Mouse (Mus musculus) 416B (cell line): ENCODE results near the gene Cdh13.

Source experiments
- DNase-seq: peaks from one replicate; pipeline ENCODE4 v3.0.0; 2011; ENCODE audit warnings: low read depth

Gene Cdh13

GRCm38 (mm10) chr8:118283600-118284111 lies at the start of gene Cdh13:
Gene Cdh13 (plus strand): TSS chr8:118283733.
- no peak for DNase-seq

GRCm38 (mm10) chr8:118235626-118236025 lies 47.9 kb upstream of the Cdh13 start:
- no peak for DNase-seq

GRCm38 (mm10) chr8:118237150-118237620 lies 46.3 kb upstream of the Cdh13 start:
- DNase-seq = no peak

GRCm38 (mm10) chr8:118238156-118238555 lies 45.4 kb upstream of the Cdh13 start:
- no peak for DNase-seq

GRCm38 (mm10) chr8:118239186-118239585 lies 44.3 kb upstream of the Cdh13 start:
- no peak for DNase-seq

GRCm38 (mm10) chr8:118249319-118249718 lies 34.2 kb upstream of the Cdh13 start:
- no peak for DNase-seq

- DNase-seq = no peak
Measured at GRCm38 (mm10) chr8:118249923-118250322, 33.6 kb upstream of the Cdh13 start.

- DNase-seq = no peak
Measured at GRCm38 (mm10) chr8:118263117-118263516, 20.4 kb upstream of the Cdh13 start.

GRCm38 (mm10) chr8:118270751-118271402 lies 12.7 kb upstream of the Cdh13 start:
- DNase-seq = no peak

- no peak for DNase-seq
Measured at GRCm38 (mm10) chr8:118272493-118272892, 11.0 kb upstream of the Cdh13 start.

- DNase-seq = no peak
Measured at GRCm38 (mm10) chr8:118274243-118274642, 9.3 kb upstream of the Cdh13 start.

GRCm38 (mm10) chr8:118274688-118275087 lies 8.8 kb upstream of the Cdh13 start:
- DNase-seq = peak; percentile 2

- no peak for DNase-seq
Measured at GRCm38 (mm10) chr8:118284112-118285029, 838 bp downstream of the Cdh13 start.

GRCm38 (mm10) chr8:118285596-118286281 lies 2.2 kb downstream of the Cdh13 start:
- no peak for DNase-seq

- DNase-seq = no peak
Measured at GRCm38 (mm10) chr8:118286282-118287180, 3.0 kb downstream of the Cdh13 start.

- no peak for DNase-seq
Measured at GRCm38 (mm10) chr8:118287496-118287895, 4.0 kb downstream of the Cdh13 start.

GRCm38 (mm10) chr8:118288259-118288952 lies 4.9 kb downstream of the Cdh13 start:
- DNase-seq = no peak

GRCm38 (mm10) chr8:118289091-118289490 lies 5.6 kb downstream of the Cdh13 start:
- DNase-seq = no peak

GRCm38 (mm10) chr8:118289525-118289924 lies 6.0 kb downstream of the Cdh13 start:
- no peak for DNase-seq

- DNase-seq = no peak
Measured at GRCm38 (mm10) chr8:118290266-118290665, 6.7 kb downstream of the Cdh13 start.

GRCm38 (mm10) chr8:118296477-118296876 lies 12.9 kb downstream of the Cdh13 start:
- DNase-seq = no peak
